Mouse (Mus musculus): ENCODE data around the gene Ngb. TPM values are rescaled to one million over a fixed set of nuclear protein-coding genes. Genes with fewer than 3 reads are reported as not detected.

The Ngb gene
- total and polyA plus RNA-seq, 3 experiments, result not detected

DNA sequence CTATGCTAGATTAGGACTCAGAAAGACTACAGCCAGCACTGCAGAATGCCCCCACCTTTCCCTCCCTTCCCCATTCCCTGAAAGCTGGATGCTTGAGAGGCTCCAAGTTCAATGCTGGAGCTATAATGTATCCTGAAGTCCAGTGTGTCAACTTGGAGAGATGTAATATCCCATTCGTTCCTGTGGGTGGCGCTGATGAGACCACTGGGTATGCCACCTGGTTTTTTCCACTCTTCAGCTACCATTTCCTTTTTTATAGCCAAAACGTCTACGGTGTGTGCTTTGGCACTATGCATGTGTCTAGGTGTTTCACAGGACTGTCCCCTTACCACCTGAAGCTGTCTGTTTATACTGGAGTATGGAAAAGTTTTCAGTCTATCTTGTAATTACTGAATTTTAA, 14.0 kb downstream of the Ngb start:
- no peak overlapping the region for H3K4me2 ChIP-seq (ENCODE audit: insufficient read depth, low read depth, poor library complexity, severe bottlenecking)
- peaks cover 3 to 30% of the 10 kb centered on the region in 2 experiments for H3K4me1 ChIP-seq (ENCODE audit: control insufficient read depth in 1 of 2, insufficient read depth in 2 of 2)
- in situ Hi-C loops (cut with MboI; ENCODE audit: low pct_ligation_motif_present, low pct_unique_long_range_greater_than_20kb, low sequenced_read_pairs) (no loop called here), dilution Hi-C loops (cut with MboI; ENCODE audit: extremely low pct_ligation_motif_present, extremely low pct_unique_long_range_greater_than_20kb, low sequenced_read_pairs) (no loop called here)
- TF ChIP-seq USF1 (IDR thresholded peaks at IDR 0.05; ENCODE audit: low read depth, low read length) (no peak), MAX (IDR thresholded peaks at IDR 0.05; ENCODE audit: low read length) (no peak), MYC (IDR thresholded peaks at IDR 0.05; ENCODE audit: low read depth, low read length) (no peak), RAD21 (IDR thresholded peaks at IDR 0.05; ENCODE audit: low read depth, low read length) (peak; percentile 35), TCF12 (IDR thresholded peaks at IDR 0.05; ENCODE audit: low read depth, low read length) (0 out of 2 replicates have a peak, but pooled peaks have one; percentile 20), SMC3 (IDR thresholded peaks at IDR 0.05; ENCODE audit: low read depth, low read length) (peak; percentile 37), CTCF (conservative IDR thresholded peaks at IDR 0.05 in 1 of 2, IDR thresholded peaks at IDR 0.05 in 1 of 2; ENCODE audit: low read depth in 2 of 2, low read length in 2 of 2) (peak; percentile 70 to 84), ZKSCAN1 (IDR thresholded peaks at IDR 0.05; ENCODE audit: borderline replicate concordance, low read depth, low read length) (no peak), POLR2A (IDR thresholded peaks at IDR 0.05; ENCODE audit: low read depth, low read length) (no peak), ZMIZ1 (IDR thresholded peaks at IDR 0.05; ENCODE audit: low read depth, low read length) (no peak), GABPA (IDR thresholded peaks at IDR 0.05; ENCODE audit: insufficient replicate concordance, low read depth, low read length) (no peak), EP300 (IDR thresholded peaks at IDR 0.05; ENCODE audit: low read length) (peak; percentile 51; the same call in 1 of the 2 replicates), IRF4 (IDR thresholded peaks at IDR 0.05; ENCODE audit: low read depth, low read length) (peak; percentile 51)
- H3K9ac ChIP-seq (ENCODE audit: insufficient read depth, low read depth), result no peak overlapping the region
- peak; percentile 55 for DNase-seq (ENCODE audit: extremely low read depth)
- no peak overlapping the region for H3K4me3 ChIP-seq (replicated peaks in 1 of 3; ENCODE audit: low read depth in 2 of 3, low read length in 2 of 3, poor library complexity in 1 of 3)
- H3K27ac ChIP-seq (ENCODE audit: insufficient read depth, low read depth), result no peak overlapping the region
- H3K9me3 ChIP-seq (replicated peaks; ENCODE audit: low read length), result no peaks in the 10 kb centered on the region
- peaks cover 13% of the 10 kb centered on the region for H3K27me3 ChIP-seq (replicated peaks)
- no peaks in the 10 kb centered on the region for H3K36me3 ChIP-seq (replicated peaks in 1 of 2; ENCODE audit: control insufficient read depth in 1 of 2, insufficient read depth in 1 of 2, low read length in 1 of 2)
- H3K79me2 ChIP-seq (replicated peaks; ENCODE audit: control insufficient read depth, extremely low read depth, insufficient read depth, poor library complexity, severe bottlenecking), result no peaks in the 10 kb centered on the region

DNA sequence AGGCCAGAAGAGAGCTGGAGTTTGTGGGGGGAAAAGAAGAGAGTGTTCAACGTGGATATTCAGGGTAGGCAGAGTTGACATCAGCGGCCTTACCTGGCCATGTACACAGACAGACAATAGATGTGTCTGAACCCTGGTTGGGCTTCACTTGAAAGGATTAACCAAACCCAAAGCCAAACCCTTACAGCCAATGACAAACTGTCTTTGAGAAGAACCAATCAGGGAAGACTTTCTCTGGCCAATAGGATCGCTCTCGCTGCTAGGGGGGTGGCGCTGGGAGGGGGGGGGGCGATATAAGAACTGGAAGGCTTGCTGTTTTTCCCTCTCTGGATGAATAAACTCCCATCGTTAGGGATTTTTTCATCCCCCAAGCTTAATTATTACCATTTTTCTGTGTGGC, 15.1 kb downstream of the Ngb start:
- Histone ChIP-seq H3K9me3 (replicated peaks; ENCODE audit: low read length) (no peaks in the 10 kb centered on the region), H3K79me2 (replicated peaks; ENCODE audit: control insufficient read depth, extremely low read depth, insufficient read depth, poor library complexity, severe bottlenecking) (no peaks in the 10 kb centered on the region), H3K4me2 (ENCODE audit: insufficient read depth, low read depth, poor library complexity, severe bottlenecking) (0 out of 2 replicates have a peak overlapping the region, but pooled peaks have one; percentile 24), H3K27me3 (replicated peaks) (peaks cover 24% of the 10 kb centered on the region), H3K27ac (ENCODE audit: insufficient read depth, low read depth) (no peak overlapping the region), H3K4me3 (replicated peaks in 1 of 3; ENCODE audit: low read depth in 2 of 3, low read length in 2 of 3, poor library complexity in 1 of 3) (no peak overlapping the region), H3K36me3 (replicated peaks in 1 of 2; ENCODE audit: control insufficient read depth in 1 of 2, insufficient read depth in 1 of 2, low read length in 1 of 2) (no peaks in the 10 kb centered on the region), H3K4me1 (ENCODE audit: control insufficient read depth in 1 of 2, insufficient read depth in 2 of 2) (peaks cover under 1 to 29% of the 10 kb centered on the region in 2 experiments), H3K9ac (ENCODE audit: insufficient read depth, low read depth) (no peak overlapping the region)
- TF ChIP-seq MYC (IDR thresholded peaks at IDR 0.05; ENCODE audit: low read depth, low read length) (no peak), ZKSCAN1 (IDR thresholded peaks at IDR 0.05; ENCODE audit: borderline replicate concordance, low read depth, low read length) (no peak), JUN (IDR thresholded peaks at IDR 0.05; ENCODE audit: insufficient read depth, low read depth, low read length) (no peak), MAFK (IDR thresholded peaks at IDR 0.05; ENCODE audit: insufficient replicate concordance, low read length) (no peak), NELFE (IDR thresholded peaks at IDR 0.05; ENCODE audit: low read depth, low read length) (0 out of 2 replicates have a peak, but pooled peaks have one; percentile 8), IRF4 (IDR thresholded peaks at IDR 0.05; ENCODE audit: low read depth, low read length) (no peak), POLR2AphosphoS2 (IDR thresholded peaks at IDR 0.05; ENCODE audit: low read depth, low read length) (no peak), ZMIZ1 (IDR thresholded peaks at IDR 0.05; ENCODE audit: low read depth, low read length) (no peak), NRF1 (IDR thresholded peaks at IDR 0.05; ENCODE audit: low read depth, low read length) (no peak), TBP (conservative IDR thresholded peaks at IDR 0.05; ENCODE audit: low read depth, low read length) (0 out of 2 replicates have a peak, but pooled peaks have one; percentile 17), BHLHE40 (IDR thresholded peaks at IDR 0.05; ENCODE audit: low read depth, low read length) (no peak), KAT2A (IDR thresholded peaks at IDR 0.05; ENCODE audit: insufficient replicate concordance, low read length) (no peak), ELF1 (IDR thresholded peaks at IDR 0.05; ENCODE audit: low read depth, low read length) (no peak), RCOR1 (conservative IDR thresholded peaks at IDR 0.05; ENCODE audit: low read depth, low read length) (no peak)
- no peak for DNase-seq (ENCODE audit: extremely low read depth)
- in situ Hi-C loops (cut with MboI; ENCODE audit: low pct_ligation_motif_present, low pct_unique_long_range_greater_than_20kb, low sequenced_read_pairs), result no loop called here
- dilution Hi-C loops (cut with MboI; ENCODE audit: extremely low pct_ligation_motif_present, extremely low pct_unique_long_range_greater_than_20kb, low sequenced_read_pairs), result no loop called here

Data from CH12.LX (cell line).